Mouse (Mus musculus) bone marrow, adult 2 months (tissue): Measurements from ENCODE around the gene Gpr45. TPM values are rescaled to one million over a fixed set of nuclear protein-coding genes. Genes with fewer than 3 reads are reported as not detected.

ENCODE experiments used
- H3K27ac ChIP-seq: fragments of 200-500 bp; 2 replicates; pipeline ENCODE4 v1.5.1; 2012; ENCODE audit warnings: low read depth, mild to moderate bottlenecking, control low read depth, inconsistent platforms, low read length; ENCODE audit not compliant: control insufficient read depth, poor library complexity, insufficient read depth
- H3K4me1 ChIP-seq: fragments of 200-500 bp; 2 replicates; pipeline ENCODE4 v1.6.1; 2011; ENCODE audit warnings: low read length; ENCODE audit not compliant: control insufficient read depth, insufficient read depth
- H3K4me3 ChIP-seq: fragments of 200-500 bp; replicated peaks from 2 replicates; pipeline ENCODE3; 2011; ENCODE audit warnings: mild to moderate bottlenecking, low read depth, low read length, control low read depth; ENCODE audit not compliant: control insufficient read depth
- CTCF ChIP-seq: fragments of 200-500 bp; IDR thresholded peaks from 2 replicates; pipeline ENCODE4 v1.5.1; 2011; ENCODE audit warnings: low read length, control low read depth; ENCODE audit not compliant: control insufficient read depth, insufficient read depth
- POLR2A ChIP-seq: fragments of 200-500 bp; IDR thresholded peaks from 2 replicates; pipeline ENCODE4 v1.6.1; 2011; ENCODE audit warnings: low read depth, mild to moderate bottlenecking, control low read depth, low read length, borderline replicate concordance; ENCODE audit not compliant: control insufficient read depth
- WGBS: fragments of 180-500 bp; shearing (Covaris S2); methylation state at CpG from one replicate; pipeline ENCODE4 v1.1.7; 2018; 5-methylcytosine and 5-hydroxymethylcytosine counted together
- polyA plus RNA-seq: library from polyadenylated mRNA; stranded (reverse); fragments of >200 nt; gene quantifications from 2 replicates; pipeline ENCODE4 v1.2.4, GENCODE M21; 2011; ENCODE audit warnings: low replicate concordance; ENCODE audit not compliant: missing spikeins, insufficient read depth, insufficient read length

Gpr45 gene
- not detected in 2 replicates for polyA plus RNA-seq

- Histone ChIP-seq H3K4me1 (no peaks in the 10 kb centered on the region), H3K4me3 (no peak within 1 kb of the TSS), H3K27ac (no peak within 1 kb of the TSS)
- WGBS: 1% methylated on average over 56 of the region's 71 CpGs
- no peak for TF ChIP-seq CTCF
- no peak for TF ChIP-seq POLR2A
These were observed at the start of gene Gpr45 for GRCm38 (mm10) chr1:42952734-42953481. Gene Gpr45, plus strand, starts transcription at chr1:42952872.

GRCm38 (mm10) chr1:42905148-42905547 is 47.5 kb upstream of the Gpr45 start:
- Histone ChIP-seq H3K27ac (no peak overlapping the region), H3K4me1 (no peaks in the 10 kb centered on the region), H3K4me3 (no peak overlapping the region)
- TF ChIP-seq CTCF (no peak), POLR2A (no peak)
- 90% methylated on average over 11 of the region's 11 CpGs for WGBS

GRCm38 (mm10) chr1:42906696-42907095 is 46.0 kb upstream of the Gpr45 start:
- no peak overlapping the region for H3K27ac ChIP-seq
- TF ChIP-seq CTCF (no peak), POLR2A (no peak)
- H3K4me1 ChIP-seq: no peaks in the 10 kb centered on the region
- 91% methylated on average over 7 of the region's 7 CpGs for WGBS
- no peak overlapping the region for H3K4me3 ChIP-seq

GRCm38 (mm10) chr1:42907153-42907552 is 45.5 kb upstream of the Gpr45 start:
- TF ChIP-seq POLR2A: no peak
- TF ChIP-seq CTCF: no peak
- WGBS: 80% methylated on average over 4 of the region's 4 CpGs
- H3K4me3 ChIP-seq: no peak overlapping the region
- H3K27ac ChIP-seq: no peak overlapping the region
- no peaks in the 10 kb centered on the region for H3K4me1 ChIP-seq

- TF ChIP-seq POLR2A (no peak), CTCF (no peak)
- H3K27ac ChIP-seq: no peak overlapping the region
- no peak overlapping the region for H3K4me3 ChIP-seq
- H3K4me1 ChIP-seq: no peaks in the 10 kb centered on the region; the same call in 1 of the 2 replicates
- 15% methylated on average over 4 of the region's 4 CpGs for WGBS
These were observed 37.6 kb upstream of the Gpr45 start for GRCm38 (mm10) chr1:42915062-42915461.

- Histone ChIP-seq H3K27ac (no peak overlapping the region), H3K4me3 (no peak overlapping the region), H3K4me1 (no peaks in the 10 kb centered on the region; the same call in 1 of the 2 replicates)
- WGBS: 65% methylated on average over 7 of the region's 7 CpGs
- TF ChIP-seq CTCF (no peak), POLR2A (no peak)
These were observed 36.0 kb upstream of the Gpr45 start for GRCm38 (mm10) chr1:42916719-42917118.

- no peak overlapping the region for H3K4me3 ChIP-seq
These were observed 34.8 kb upstream of the Gpr45 start for GRCm38 (mm10) chr1:42917908-42918307.

GRCm38 (mm10) chr1:42923924-42924323 is 28.7 kb upstream of the Gpr45 start:
- no peak overlapping the region for H3K4me3 ChIP-seq
- no peaks in the 10 kb centered on the region for H3K4me1 ChIP-seq
- WGBS: 71% methylated on average over 5 of the region's 5 CpGs
- no peak overlapping the region for H3K27ac ChIP-seq
- TF ChIP-seq CTCF: no peak
- TF ChIP-seq POLR2A: no peak

More at GRCm38 (mm10) chr1:42917908-42918307, 34.8 kb upstream of the Gpr45 start:
- WGBS: 62% methylated on average over 4 of the region's 4 CpGs
- no peak overlapping the region for H3K27ac ChIP-seq
- no peaks in the 10 kb centered on the region; the same call in 1 of the 2 replicates for H3K4me1 ChIP-seq
- TF ChIP-seq CTCF (no peak), POLR2A (no peak)
